Mouse (Mus musculus) thymus, adult 2 months (tissue): Measurements from ENCODE around the gene 2610021A01Rik. TPM values are rescaled to one million over a fixed set of nuclear protein-coding genes. Genes with fewer than 3 reads are reported as not detected.
A peak's percentile ranks its signal among the peaks of the same experiment; 100 is the strongest.
"Not testable (repeated sequence)": the region's sequence is repeated elsewhere in the genome, so short reads cannot be mapped to it uniquely, and the experiment has no call there.

Experiments
- DNase-seq: peaks from one replicate; pipeline ENCODE4 v3.0.0; 2021
- H3K27ac ChIP-seq: fragments of 200-500 bp; 2 replicates; pipeline ENCODE4 v1.5.1; 2012; ENCODE audit warnings: low read length, control low read depth; ENCODE audit not compliant: control insufficient read depth, insufficient read depth
- H3K27me3 ChIP-seq: fragments of 200-500 bp; 2 replicates; pipeline ENCODE4 v1.6.1; 2012; ENCODE audit warnings: mild to moderate bottlenecking, low read length, moderate library complexity, mixed read lengths; ENCODE audit not compliant: control insufficient read depth, insufficient read depth
- H3K36me3 ChIP-seq: fragments of 200-500 bp; 2 replicates; pipeline ENCODE4 v1.6.1; 2012; ENCODE audit warnings: mild to moderate bottlenecking, low read length, moderate library complexity; ENCODE audit not compliant: control insufficient read depth, insufficient read depth
- H3K4me1 ChIP-seq: fragments of 200-500 bp; replicated peaks from 2 replicates; pipeline ENCODE4 v1.6.1; 2012; ENCODE audit warnings: low read length; ENCODE audit not compliant: control insufficient read depth, insufficient read depth
- H3K4me3 ChIP-seq: fragments of 200-500 bp; 2 replicates; pipeline ENCODE4 v1.5.1; 2012; ENCODE audit warnings: mild to moderate bottlenecking, low read length, control low read depth, moderate library complexity; ENCODE audit not compliant: control insufficient read depth, insufficient read depth
- CTCF ChIP-seq: fragments of 200-500 bp; IDR thresholded peaks from 2 replicates; pipeline ENCODE4 v1.5.1; 2012; ENCODE audit warnings: mild to moderate bottlenecking, control low read depth, low read length, moderate library complexity, borderline replicate concordance; ENCODE audit not compliant: control insufficient read depth, poor library complexity, insufficient read depth; ENCODE audit errors: extremely low read depth
- POLR2A ChIP-seq: fragments of 200-500 bp; IDR thresholded peaks from 2 replicates; pipeline ENCODE4 v1.6.1; 2012; ENCODE audit warnings: mild to moderate bottlenecking, low read length, control low read depth, moderate library complexity; ENCODE audit not compliant: control insufficient read depth, poor library complexity, insufficient read depth; ENCODE audit errors: extremely low read depth
- WGBS: fragments of 180-500 bp; shearing (Covaris S2); methylation state at CpG from one replicate; pipeline ENCODE4 v1.1.7; 2018; 5-methylcytosine and 5-hydroxymethylcytosine counted together
- polyA plus RNA-seq: library from polyadenylated mRNA; depleted of rRNA; stranded (reverse); fragments of >200 nt; gene quantifications from 2 replicates; pipeline ENCODE4 v1.2.3, GENCODE M21; 2012; rRNA removed

Gene 2610021A01Rik
- polyA plus RNA-seq, 1 experiment, result 9.0 TPM

DNA sequence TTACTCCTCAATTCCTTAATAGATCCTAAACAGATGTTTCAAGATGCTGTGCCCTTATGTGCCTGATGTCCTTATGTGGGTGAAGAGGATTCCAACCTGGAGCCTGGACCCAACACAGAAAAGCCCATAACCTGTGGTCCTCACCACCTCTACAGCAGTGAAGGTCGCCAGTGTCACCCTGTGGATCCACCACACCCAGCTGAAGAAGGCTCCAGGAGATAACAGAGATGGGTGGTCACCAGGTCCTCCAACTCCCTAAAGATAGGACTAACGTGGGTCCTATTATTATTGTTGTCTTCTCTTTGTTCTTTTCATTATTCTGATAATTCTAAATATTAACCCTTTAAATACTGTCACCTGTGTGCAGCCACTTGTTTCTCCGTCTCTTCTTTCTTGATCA, 12.6 kb downstream of the 2610021A01Rik start:
- no peaks in the 10 kb centered on the region for H3K27me3 ChIP-seq
- TF ChIP-seq CTCF (no peak), POLR2A (no peak)
- no peaks in the 10 kb centered on the region for H3K4me1 ChIP-seq
- H3K27ac ChIP-seq, result no peak overlapping the region
- H3K4me3 ChIP-seq, result no peak overlapping the region
- WGBS, result 94% methylated on average over 3 of the region's 3 CpGs
- H3K36me3 ChIP-seq, result peaks cover 22% of the 10 kb centered on the region
- no peak for DNase-seq

DNA sequence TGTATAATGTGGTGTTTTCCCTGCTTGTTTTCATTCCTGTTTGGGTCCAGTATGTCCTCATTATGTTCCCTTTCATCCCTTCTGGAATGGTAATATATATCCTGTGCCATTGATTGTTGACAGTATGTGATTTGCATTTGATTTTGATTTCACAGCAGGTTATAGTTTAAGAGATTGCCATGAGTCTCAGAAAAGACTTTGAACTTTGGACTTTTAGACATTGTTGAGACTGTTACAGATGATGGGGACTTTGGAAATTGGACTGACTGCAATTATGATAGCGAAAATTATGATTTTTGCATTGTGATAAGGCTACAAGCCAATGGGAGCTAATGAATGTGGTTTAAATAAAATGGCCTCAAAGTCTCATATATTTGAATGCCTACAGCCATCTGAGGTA, 17.2 kb downstream of the 2610021A01Rik start:
- not testable (repeated sequence) for H3K4me1 ChIP-seq, H3K27me3 ChIP-seq, H3K4me3 ChIP-seq, DNase-seq, H3K27ac ChIP-seq
- peaks cover 22% of the 10 kb centered on the region for H3K36me3 ChIP-seq
- 95% methylated on average over 1 of the region's 1 CpGs for WGBS

DNA sequence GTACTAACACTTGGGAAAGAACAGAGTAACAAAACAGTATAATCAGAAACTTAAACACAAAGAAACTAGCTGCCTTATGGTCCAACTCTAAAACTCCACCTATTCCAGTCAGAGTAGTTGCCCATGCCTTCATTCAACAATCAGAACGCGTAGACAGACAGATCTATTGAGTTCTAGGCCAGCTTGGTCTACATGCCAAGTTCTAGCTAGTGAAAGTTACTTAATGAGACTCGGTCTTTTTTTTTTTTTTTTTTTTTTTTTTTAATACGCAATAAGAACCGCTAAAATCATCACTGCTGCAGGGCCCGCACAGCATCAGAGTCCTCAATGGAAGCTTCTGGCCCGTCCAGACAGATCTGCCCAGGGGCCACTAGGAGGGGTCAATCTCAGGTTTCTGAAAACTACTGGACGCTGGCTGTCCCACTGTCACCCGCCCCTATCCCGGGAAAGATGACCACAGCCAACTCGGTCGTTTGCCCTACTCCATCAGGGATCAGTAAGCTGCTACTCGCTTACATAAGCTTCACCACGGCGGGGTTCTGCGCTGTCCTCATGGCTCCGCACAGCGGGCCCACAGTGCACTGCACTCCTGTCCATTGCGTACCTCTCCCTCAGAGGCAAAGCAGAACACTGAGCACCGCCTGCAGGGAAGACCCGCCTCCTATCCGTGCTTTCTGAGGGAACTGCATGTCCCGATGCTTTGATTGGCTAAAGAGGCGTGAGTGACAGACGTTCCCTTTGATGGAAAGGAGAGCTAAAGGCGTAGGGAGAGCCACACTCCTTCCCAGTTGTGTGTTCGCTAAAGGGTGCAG, 33.6 kb downstream of the 2610021A01Rik start, which contains the start of gene Zfp788:
Gene Zfp788, plus strand, starts transcription at position 795 of the 812 bp plus-strand sequence.
- H3K27ac ChIP-seq, result peak within 1 kb of the TSS; percentile 69
- H3K4me1 ChIP-seq, result peaks cover 2% of the 10 kb centered on the region; the same call in 1 of the 2 replicates
- no peaks in the 10 kb centered on the region for H3K36me3 ChIP-seq
- TF ChIP-seq CTCF, result peak; percentile 56; the same call in 1 of the 2 replicates
- peak; percentile 60 for TF ChIP-seq POLR2A
- H3K4me3 ChIP-seq, result peak within 1 kb of the TSS; percentile 75
- WGBS, result 3% methylated on average over 27 of the region's 27 CpGs
- H3K27me3 ChIP-seq, result no peaks in the 10 kb centered on the region
- peak; percentile 89 for DNase-seq

DNA sequence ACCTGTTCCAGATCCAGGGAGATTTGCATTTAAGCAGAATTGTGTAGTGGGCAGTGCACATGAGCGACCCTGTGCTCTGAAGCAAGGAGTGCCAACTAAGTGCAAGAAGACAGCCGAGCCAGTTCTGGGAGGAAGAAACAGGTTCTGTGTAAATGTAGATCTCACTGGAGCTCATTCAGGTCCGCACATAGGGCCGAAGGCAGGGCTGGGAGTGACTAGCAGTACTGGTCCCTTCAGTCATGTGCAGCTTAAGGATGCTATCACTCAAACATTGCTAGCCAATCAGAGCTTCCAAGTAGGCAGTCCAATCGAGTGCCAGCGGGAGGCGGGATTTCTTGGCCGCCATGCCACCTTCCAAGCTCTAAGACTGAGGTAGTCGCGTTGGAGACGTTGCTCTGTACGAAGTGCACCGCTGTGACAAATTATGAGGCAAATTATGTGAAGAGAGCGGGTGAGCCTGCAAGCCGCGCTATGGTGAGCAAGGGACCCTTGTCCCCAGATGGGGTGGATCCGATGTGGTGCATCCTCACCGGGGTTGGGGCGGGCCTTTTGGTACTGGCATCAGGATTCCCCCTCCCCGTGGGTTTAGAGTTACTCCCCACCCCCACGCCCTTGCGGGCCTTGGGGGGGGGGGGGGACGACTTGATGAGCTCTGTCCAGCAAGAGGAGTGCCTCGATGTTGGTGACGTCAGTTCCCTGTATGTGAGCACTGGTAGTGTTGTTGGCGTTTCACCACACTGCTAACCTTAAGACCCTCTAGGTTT, 34.4 kb downstream of the 2610021A01Rik start:
- Histone ChIP-seq H3K4me3 (peak overlapping the region; percentile 75), H3K36me3 (no peaks in the 10 kb centered on the region)
- under 1% methylated on average over 26 of the region's 26 CpGs for WGBS

DNA sequence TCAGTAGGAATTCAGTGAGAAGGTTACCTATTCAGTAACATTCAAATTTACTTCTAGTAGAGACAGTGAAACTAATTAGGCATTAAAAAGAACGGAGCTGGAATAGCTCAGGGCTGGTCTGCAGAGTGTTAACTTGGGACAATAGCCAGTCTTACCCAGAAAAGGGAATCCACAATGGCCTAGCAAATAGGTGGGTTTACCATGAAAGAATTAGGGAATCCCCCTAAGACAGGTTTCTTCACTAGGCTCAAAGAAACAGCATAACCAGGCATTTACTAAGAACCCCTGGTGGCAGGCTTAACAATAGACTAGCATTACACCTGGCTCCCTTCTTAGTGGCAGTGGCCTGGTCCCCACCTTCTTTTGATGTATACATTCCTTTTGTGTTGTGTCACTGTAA, 75.3 kb downstream of the 2610021A01Rik start:
- H3K36me3 ChIP-seq, DNase-seq: not testable (repeated sequence)

More for the DNA sequence above, 34.4 kb downstream of the 2610021A01Rik start:
- TF ChIP-seq POLR2A (peak; percentile 19; the same call in 1 of the 2 replicates), CTCF (peak; percentile 20; the same call in 1 of the 2 replicates)
- H3K27ac ChIP-seq, result peak overlapping the region; percentile 69
- peaks cover 2% of the 10 kb centered on the region; the same call in 1 of the 2 replicates for H3K4me1 ChIP-seq
- H3K27me3 ChIP-seq, result no peaks in the 10 kb centered on the region
- DNase-seq, result peak; percentile 81

More for the DNA sequence above, 75.3 kb downstream of the 2610021A01Rik start:
- 67% methylated on average over 1 of the region's 1 CpGs for WGBS
- H3K27ac ChIP-seq, H3K4me3 ChIP-seq, H3K27me3 ChIP-seq, H3K4me1 ChIP-seq: not testable (repeated sequence)

Other genes with a start within 250 kb of the 2610021A01Rik start
- 4.3 and 5.1 TPM in 2 replicates for gene AI987944, start 205.9 kb upstream of the 2610021A01Rik start, polyA plus RNA-seq
- 0.04 TPM in 2 replicates for gene Vmn2r57, start 150.5 kb upstream of the 2610021A01Rik start, polyA plus RNA-seq
- 0.11 and 0.17 TPM in 2 replicates for gene Gm20449, start 99.8 kb upstream of the 2610021A01Rik start, polyA plus RNA-seq
- 9.9 and 10.8 TPM in 2 replicates for gene AW146154, start 99.3 kb upstream of the 2610021A01Rik start, polyA plus RNA-seq
- gene Gm6871, start 25.6 kb upstream of the 2610021A01Rik start, polyA plus RNA-seq, result not detected in 2 replicates
- gene Zfp788, start 34.0 kb downstream of the 2610021A01Rik start, polyA plus RNA-seq, result 0.81 and 1.2 TPM in 2 replicates